Mouse (Mus musculus) embryo, embryonic 9.5 days (tissue): ENCODE data around the gene Capn7.

Experiments
- DNase-seq: peaks from one replicate; pipeline ENCODE4 v3.0.0-alpha.2; 2017; ENCODE audit errors: extremely low spot score

Capn7 gene

GRCm38 (mm10) chr14:31365350-31365749, 28.9 kb downstream of the Capn7 start:
- peak; percentile 35 for DNase-seq

- DNase-seq = no peak
Measured at GRCm38 (mm10) chr14:31367951-31368350, 31.5 kb downstream of the Capn7 start.

DNA sequence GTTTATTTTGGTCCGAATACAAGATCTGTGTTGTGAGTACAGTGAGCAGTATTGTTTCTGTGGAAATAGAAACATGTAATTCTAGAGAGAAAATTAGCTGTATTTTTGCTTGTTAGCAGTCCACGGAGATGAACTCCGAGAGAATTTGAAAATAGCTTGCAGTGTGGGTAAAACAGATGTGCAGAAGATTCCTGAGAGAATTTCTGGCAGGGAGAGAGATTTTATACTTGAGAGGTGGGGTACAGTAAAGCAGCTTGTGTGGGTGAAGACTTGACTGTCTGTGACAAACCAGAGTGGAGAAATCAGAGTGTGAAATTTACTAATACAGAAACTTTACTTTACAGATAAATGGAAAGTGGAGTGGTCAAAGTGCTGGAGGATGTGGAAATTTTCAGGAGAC, 32.9 kb downstream of the Capn7 start:
- DNase-seq = no peak

DNA sequence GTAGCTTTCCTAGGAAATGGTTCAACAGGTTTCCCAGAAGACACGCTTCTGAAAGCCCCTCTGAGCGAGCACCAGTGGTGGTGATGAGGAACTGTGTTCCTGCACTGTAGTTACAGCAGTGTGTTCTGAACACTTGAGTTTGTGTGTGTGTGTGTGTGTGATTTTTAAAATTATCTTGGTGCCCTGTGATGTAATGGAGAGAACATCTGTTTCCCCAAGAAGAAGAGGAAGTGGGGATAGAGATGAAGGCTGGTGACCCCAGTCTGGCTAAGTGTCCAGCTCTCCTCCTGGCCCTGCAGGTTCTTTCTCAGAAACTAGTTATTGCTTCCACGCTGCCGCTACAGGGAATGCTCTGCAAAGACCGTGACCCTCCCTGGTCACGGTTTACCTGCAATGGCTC, 38.0 kb downstream of the Capn7 start:
- DNase-seq = no peak

DNA sequence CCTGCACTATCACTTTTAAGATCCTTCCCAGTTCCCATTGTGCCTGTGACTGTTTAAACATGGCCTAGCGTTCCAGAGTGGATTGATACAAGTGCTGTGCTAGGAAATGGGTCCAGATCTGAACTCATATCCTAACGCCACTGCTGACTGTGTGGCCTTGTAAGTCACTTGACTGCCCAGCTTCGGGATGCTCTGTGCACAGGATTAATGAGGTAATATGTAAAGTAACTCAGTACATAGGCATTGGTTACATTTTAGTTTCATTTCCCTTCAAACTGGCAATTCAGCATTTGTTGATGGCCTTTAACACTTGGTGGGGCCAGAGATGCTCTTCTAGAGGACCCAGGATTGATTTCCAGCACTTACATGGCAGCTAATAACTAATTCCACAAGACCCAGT, 39.9 kb downstream of the Capn7 start:
- DNase-seq = no peak

DNA sequence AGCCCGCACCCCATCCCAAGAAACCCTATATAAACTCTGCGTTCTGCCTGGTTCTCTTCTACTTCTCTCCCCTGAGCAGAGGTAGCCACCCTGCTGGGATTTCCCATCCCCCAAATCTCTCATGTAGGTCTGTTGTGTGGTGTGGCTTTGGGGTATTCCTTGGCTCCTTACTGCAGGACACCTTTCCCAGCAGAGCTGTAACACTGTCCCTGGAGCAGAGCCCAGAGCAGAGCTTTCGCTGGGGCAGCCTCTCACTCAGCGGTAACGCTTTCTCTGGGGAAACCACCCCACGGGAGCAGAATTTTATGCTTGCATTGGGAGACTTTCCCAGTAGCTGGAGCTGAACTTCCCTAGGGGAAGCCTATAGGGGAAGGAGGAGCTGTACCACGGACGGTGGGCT, 45.8 kb downstream of the Capn7 start:
- DNase-seq = no peak

- no peak for DNase-seq
Measured at GRCm38 (mm10) chr14:31383470-31384050, 47.1 kb downstream of the Capn7 start.

DNA sequence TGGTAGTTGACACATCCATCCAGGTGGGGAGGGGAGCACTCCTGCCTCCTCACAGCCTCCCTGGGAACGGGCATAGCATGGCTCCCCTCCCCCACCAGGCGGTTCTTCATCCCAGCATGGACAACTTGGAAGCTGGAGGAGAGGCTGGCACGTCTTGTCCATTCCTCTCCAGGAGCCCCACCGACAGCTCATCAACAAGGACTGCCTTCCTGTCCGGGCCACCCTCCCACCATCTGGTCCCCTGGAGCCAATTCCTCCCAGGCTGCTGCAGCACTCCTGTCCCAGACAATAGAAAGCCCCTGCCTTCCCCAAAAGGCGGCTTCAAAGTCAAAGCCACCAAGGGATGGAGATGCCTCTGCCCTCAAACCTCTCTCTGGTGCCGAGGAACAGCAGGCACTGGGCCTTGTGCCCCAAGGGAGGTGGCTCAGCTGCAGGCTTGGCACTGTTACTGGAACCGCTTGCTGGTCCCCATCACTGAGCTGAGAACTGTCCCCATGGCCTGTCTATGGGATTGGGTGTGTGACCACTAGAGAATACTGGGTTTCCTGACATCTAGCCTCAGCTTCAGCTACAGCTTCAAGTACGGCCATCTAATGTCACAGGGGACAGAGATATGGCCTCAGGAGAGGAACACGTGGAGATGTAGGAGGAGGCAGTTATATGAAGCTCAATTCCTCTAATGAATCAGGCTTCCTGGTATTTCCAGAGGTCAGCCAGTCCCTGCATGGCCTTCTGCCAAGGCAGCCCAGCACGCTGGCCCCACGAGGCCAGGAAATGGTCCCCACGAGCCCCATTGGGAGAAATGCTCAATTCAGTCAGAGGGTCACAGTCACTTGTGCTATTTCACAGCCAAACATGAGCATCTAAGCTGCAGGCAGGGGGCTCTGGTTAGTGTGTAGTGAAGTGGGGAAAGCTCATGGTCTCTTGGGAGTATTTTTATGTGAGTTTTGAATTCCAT, 48.2 kb downstream of the Capn7 start:
- no peak for DNase-seq

- DNase-seq = no peak
Measured at GRCm38 (mm10) chr14:31385406-31385805, 49.0 kb downstream of the Capn7 start.

DNA sequence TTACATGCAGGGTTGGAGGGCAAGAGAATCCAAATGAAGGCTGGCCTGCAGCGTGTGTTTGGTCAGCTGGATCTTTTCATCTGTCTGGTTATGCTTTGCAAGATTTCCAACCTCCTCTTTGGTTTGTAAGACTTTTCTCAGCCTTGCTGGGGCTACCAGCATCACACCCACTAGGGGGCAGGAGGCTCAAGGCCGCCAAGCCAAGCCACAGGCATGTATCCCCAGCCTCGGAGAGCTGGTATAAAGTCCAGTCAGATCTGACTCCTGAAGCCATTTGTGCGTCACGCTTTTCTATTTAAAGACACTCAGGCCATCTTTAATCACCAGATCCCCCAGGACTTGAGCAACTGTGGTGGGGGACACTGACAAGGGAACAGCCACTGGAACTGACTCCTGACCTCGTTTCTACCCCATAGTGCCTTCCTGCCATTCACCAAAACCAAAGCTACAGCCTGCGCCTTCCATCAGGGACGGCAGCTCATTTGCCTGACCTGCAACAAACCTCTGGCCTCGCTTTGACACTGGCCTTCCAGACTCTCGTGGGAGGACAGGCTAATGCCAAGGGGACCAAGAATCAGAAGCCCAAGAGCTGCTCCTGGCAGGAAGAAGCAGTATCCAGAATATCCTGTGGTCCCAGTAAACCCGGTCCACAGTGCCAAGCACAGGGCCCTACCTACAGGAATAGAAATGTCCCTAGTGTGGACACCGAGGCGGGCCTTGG, 49.7 kb downstream of the Capn7 start:
- peak; percentile 66 for DNase-seq

GRCm38 (mm10) chr14:31387301-31387981, 51.0 kb downstream of the Capn7 start:
- DNase-seq = no peak

GRCm38 (mm10) chr14:31388086-31388872, 51.8 kb downstream of the Capn7 start:
- DNase-seq = no peak

- no peak for DNase-seq
Measured at GRCm38 (mm10) chr14:31389421-31390147, 53.1 kb downstream of the Capn7 start.

GRCm38 (mm10) chr14:31392300-31392699, 55.9 kb downstream of the Capn7 start:
- DNase-seq = no peak

GRCm38 (mm10) chr14:31392873-31393545, 56.6 kb downstream of the Capn7 start:
- no peak for DNase-seq

DNA sequence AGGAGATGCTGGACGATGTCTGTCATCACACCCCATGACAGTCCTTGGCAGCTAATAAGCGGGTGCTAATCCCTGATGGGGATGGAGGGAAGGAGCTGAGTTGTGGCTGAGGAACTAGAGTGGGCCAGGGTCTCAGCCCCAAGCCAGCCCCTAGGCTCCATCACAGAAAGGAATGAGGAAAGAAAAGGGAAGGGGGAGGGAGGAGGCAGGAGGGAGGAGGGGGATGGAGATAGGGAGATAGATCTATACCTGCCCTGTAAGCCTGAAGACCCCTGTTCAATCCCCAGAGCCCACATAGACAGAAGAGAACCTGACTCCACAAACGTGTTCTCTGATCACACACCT, 57.1 kb downstream of the Capn7 start:
- DNase-seq = no peak

GRCm38 (mm10) chr14:31393936-31394630, 57.6 kb downstream of the Capn7 start:
- no peak for DNase-seq

GRCm38 (mm10) chr14:31394822-31395532, 58.5 kb downstream of the Capn7 start:
- no peak for DNase-seq
